Mouse (Mus musculus) forelimb bud, embryonic 11.5 days (tissue): ENCODE results near the gene Fbxo40.

ENCODE experiments used
- DNase-seq: peaks from one replicate; pipeline ENCODE4 v3.0.0-alpha.2; 2012; ENCODE audit warnings: low read depth, low spot score

Gene Fbxo40

DNA sequence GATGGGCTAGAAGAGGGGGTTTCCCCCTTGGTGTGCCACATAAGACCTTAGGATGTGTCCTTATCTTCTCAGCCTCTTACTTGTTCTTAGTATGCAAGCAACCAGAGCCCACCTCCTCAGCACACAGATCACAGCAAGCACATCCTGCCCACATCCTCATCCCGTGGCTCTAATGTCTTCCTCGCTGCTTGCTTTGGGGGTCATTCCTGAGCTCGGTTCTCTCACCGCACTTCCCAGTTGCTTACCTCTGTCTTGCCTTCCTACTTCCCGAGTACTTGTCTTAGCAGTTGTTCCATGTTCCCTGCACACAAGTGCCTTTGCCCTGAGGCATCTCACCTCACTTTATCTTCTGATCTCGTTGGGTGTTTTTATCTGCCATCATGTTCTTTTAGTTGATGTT, 68.3 kb downstream of the Fbxo40 start:
- no peak for DNase-seq

DNA sequence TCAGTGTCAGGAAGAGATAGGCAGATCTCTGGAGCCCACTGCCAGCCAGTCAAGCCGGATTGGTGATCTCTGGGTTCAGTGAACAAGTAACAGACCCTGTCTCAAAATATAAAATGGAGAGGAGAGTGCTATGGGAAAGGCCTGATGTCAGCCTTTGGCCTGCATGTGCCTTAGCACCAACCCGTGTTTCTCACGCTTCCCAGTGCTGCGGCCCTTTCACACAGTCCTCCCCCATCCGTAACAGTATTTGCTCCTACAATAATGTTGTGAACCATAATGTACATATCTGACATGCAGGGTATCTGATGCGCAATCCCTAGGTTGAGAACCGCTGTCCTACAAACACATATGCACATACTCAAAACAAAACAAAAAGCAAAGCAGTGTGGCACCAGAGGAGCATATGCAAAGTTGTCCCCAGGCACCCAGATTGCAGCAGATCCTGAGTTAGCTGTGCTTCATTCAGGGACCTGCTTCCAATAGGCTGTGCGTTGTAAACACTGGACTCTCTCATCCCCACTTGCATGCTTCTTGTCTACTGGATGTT, 69.1 kb downstream of the Fbxo40 start:
- DNase-seq = no peak

DNA sequence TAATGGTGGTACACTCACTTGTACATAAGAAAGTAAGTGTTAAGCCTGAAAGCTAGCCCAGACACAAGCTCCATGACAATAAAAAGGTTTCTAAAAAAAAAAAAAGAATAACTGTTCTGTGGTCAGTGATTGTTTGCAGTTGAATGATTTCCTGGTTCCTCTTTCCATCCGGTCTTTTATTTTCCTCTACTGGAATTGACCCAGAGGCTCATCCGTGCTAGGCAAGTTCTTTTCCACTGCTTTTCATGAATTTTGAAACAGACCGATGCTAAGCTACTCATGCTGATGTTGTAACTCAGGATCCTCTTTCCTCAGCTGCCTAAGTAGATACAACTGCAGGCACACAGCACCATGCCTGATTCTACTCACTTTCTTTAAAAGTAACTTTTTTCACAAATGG, 69.9 kb downstream of the Fbxo40 start:
- no peak for DNase-seq

DNA sequence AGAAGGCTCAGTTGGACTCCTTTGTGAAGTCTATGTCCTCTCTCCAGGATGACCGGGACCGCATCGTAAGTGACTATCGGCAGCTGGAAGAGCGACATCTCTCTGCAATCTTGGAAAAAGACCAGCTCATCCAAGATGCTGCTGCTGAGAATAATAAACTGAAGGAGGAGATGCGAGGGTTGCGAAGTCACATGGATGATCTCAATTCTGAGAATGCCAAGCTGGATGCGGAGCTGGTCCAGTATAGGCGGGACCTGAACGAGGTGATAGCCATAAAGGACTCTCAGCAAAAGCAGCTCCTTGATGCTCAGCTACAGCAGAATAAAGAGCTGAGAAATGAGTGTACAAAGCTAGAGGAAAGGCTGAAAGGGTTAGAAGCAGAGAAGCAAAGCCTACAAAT, 71.8 kb downstream of the Fbxo40 start:
- no peak for DNase-seq

DNA sequence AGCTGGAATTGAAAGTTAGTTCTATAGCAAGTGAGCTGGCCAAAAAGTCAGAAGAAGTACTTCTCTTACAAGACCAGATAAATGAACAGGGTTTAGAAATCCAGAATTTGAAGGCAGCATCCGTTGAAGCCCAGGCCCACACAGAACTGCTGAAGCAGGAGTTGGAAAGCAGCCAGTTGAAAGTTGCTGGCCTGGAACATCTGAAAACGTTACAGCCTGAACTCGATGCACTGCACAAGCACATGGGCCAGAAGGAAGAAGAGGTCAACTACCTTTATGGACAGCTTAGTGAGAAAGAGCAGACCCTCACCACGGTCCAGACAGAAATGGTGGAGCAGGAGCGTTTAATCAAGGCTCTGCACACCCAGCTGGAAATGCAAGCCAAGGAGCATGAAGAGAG, 76.1 kb downstream of the Fbxo40 start:
- no peak for DNase-seq
